Mouse (Mus musculus): Measurements from ENCODE around the gene Bpgm.

DNA sequence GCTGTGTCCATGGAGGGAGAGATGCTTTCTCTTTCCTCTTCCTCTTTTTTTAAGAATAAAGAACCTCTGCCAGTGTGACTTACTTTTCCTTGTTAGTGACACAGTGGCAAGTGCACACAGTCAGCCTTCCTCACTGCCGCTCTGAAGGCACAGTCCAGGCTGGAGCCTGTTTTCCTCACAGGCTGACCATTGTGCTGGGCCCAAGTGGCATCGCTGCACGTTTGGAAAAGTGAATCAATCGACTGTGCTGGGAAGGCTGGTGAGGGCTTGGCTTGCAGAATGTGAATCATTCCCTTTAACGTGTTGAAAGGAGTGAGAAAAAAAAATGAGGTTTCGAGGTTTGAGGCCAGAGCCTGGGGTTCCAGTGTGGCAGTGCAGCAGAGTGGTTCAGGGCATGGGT is 5.3 kb downstream of the Bpgm start:
- TF ChIP-seq POLR2A (IDR thresholded peaks at IDR 0.05; ENCODE audit: borderline replicate concordance, low read depth, low read length) (no peak), CTCF (IDR thresholded peaks at IDR 0.05; ENCODE audit: low read depth, low read length) (no peak)
